ENCODE assay signal across 29 mouse cellular contexts in the genomic region with DNA sequence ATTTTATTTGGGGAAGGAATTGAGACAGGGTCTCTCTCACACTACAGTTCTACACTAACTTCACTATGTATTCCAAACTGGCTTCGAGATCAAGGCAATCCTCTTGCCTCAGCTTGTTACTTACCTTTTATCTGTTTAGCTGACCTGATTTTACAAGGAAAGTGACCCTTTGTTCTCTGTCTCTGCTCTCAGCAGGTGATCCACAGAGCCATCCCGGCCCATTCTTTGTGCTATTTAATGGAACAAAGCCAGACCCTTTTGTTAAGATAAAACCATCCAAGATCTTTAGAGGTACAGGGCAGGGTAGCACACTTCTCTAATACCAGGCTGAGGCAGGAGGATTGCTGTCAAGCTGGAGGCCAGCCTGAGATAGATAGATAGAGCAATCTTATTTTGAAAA.
"Had no signal": no experiment of that assay in that cellular context is flagged by ENCODE, and none has a peak within 500 bp of the region (broad histone marks: within the 10 kb centered on the region; RNA-seq: fewer than 3 reads in every experiment).

No protein-coding gene starts in this region.

- ATAC-seq: hindbrain, embryonic 16.5 days; inflammation-experienced regulatory T-cells, adult 6 months; intestine, embryonic 15.5 days; intestine, postnatal 0 days; liver, postnatal 0 days had no signal

- H3K27ac ChIP-seq: gastrocnemius, adult 2 months; heart, adult 2 months; heart, embryonic 13.5 days; heart, embryonic 15.5 days; hindbrain, embryonic 10.5 days; hindbrain, embryonic 12.5 days; hindbrain, embryonic 14.5 days; intestine, embryonic 15.5 days; layer of hippocampus, adult 2 months; limb, embryonic 10.5 days; limb, embryonic 12.5 days; liver, embryonic 13.5 days; liver, embryonic 15.5 days had no signal

- DNase-seq: gastrocnemius, adult 2 months; gastrocnemius, postnatal 10 days; gastrocnemius, postnatal 25 days; heart, adult 2 months; heart, postnatal 4 days; kidney, adult 18-20 months; kidney, adult 8-10 months; kidney, postnatal 10 days; kidney, postnatal 25 days; kidney, postnatal 4 days; layer of hippocampus, postnatal 36 days; liver; liver, embryonic 13.5 days; liver, postnatal 0 days had no signal

- H3K4me2 ChIP-seq: heart, embryonic 11.5 days; heart, embryonic 13.5 days; heart, embryonic 15.5 days; hindbrain, embryonic 12.5 days; hindbrain, embryonic 14.5 days; intestine, embryonic 15.5 days; limb, embryonic 12.5 days; liver, embryonic 11.5 days; liver, embryonic 13.5 days; liver, embryonic 15.5 days had no signal

- H3K36me3 ChIP-seq: heart, embryonic 13.5 days; heart, embryonic 15.5 days; hindbrain, embryonic 10.5 days; hindbrain, embryonic 12.5 days; intestine, embryonic 15.5 days; limb, embryonic 10.5 days; limb, embryonic 12.5 days; liver, embryonic 13.5 days; liver, embryonic 15.5 days had no signal

- H3K9ac ChIP-seq: heart, embryonic 13.5 days; heart, embryonic 15.5 days; hindbrain, embryonic 12.5 days; hindbrain, embryonic 14.5 days; intestine, embryonic 15.5 days; limb, embryonic 12.5 days; liver, embryonic 13.5 days; liver, embryonic 15.5 days; liver, postnatal 0 days had no signal

- H3K4me1 ChIP-seq: intestine, embryonic 15.5 days; liver, embryonic 13.5 days; liver, embryonic 15.5 days had no signal

- H3K9me3 ChIP-seq: heart, embryonic 13.5 days; heart, embryonic 15.5 days; hindbrain, embryonic 10.5 days; hindbrain, embryonic 12.5 days; intestine, embryonic 15.5 days; limb, embryonic 10.5 days; limb, embryonic 12.5 days; liver, embryonic 13.5 days; liver, embryonic 15.5 days had no signal

- H3K4me3 ChIP-seq: gastrocnemius, adult 2 months; heart, adult 2 months; heart, embryonic 13.5 days; heart, embryonic 15.5 days; hindbrain, embryonic 10.5 days; hindbrain, embryonic 12.5 days; intestine, embryonic 15.5 days; layer of hippocampus, adult 2 months; limb, embryonic 10.5 days; limb, embryonic 12.5 days; liver, embryonic 13.5 days; liver, embryonic 15.5 days had no signal
